Mouse (Mus musculus) forebrain, embryonic 12.5 days (tissue): Measurements from ENCODE around the gene Carmil1. TPM values are rescaled to one million over a fixed set of nuclear protein-coding genes. Genes with fewer than 3 reads are reported as not detected.
"Not testable (repeated sequence)": the region's sequence is repeated elsewhere in the genome, so short reads cannot be mapped to it uniquely, and the experiment has no call there.

Experiments
- ATAC-seq: fragments of 200-750 bp; cut with Nextera tagmentation; 2 replicates; pipeline ENCODE4 v1.8.0; 2017; ENCODE audit warnings: moderate TSS enrichment; ENCODE audit not compliant: low FRiP score
- H3K27ac ChIP-seq: fragments of 300-500 bp; sonication (generic); 2 replicates; pipeline ENCODE4 v1.5.1; 2016; ENCODE audit warnings: mild to moderate bottlenecking
- H3K27me3 ChIP-seq: fragments of 300-500 bp; sonication (generic); 2 replicates; pipeline ENCODE4 v1.6.1; 2016; ENCODE audit warnings: mild to moderate bottlenecking
- H3K36me3 ChIP-seq: fragments of 300-500 bp; sonication (generic); replicated peaks from 2 replicates; pipeline ENCODE4 v1.6.1; 2016; ENCODE audit warnings: mild to moderate bottlenecking
- H3K4me1 ChIP-seq: fragments of 300-500 bp; sonication (generic); 2 replicates; pipeline ENCODE4 v1.6.1; 2016
- H3K4me2 ChIP-seq: fragments of 300-500 bp; sonication (generic); 2 replicates; pipeline ENCODE4 v1.6.1; 2016; ENCODE audit warnings: mild to moderate bottlenecking, moderate library complexity
- H3K4me3 ChIP-seq: fragments of 300-500 bp; sonication (generic); replicated peaks from 2 replicates; pipeline ENCODE4 v1.5.1; 2016; ENCODE audit warnings: mild to moderate bottlenecking
- H3K9ac ChIP-seq: fragments of 300-500 bp; sonication (generic); 2 replicates; pipeline ENCODE4 v1.6.1; 2016; ENCODE audit warnings: mild to moderate bottlenecking
- H3K9me3 ChIP-seq: fragments of 300-500 bp; sonication (generic); 2 replicates; pipeline ENCODE4 v1.6.1; 2016
- WGBS: fragments of 180-500 bp; shearing (Covaris S2); methylation state at CpG from one replicate; pipeline ENCODE4 v1.1.7; 2016; 5-methylcytosine and 5-hydroxymethylcytosine counted together
- polyA plus RNA-seq: library from polyadenylated mRNA; unstranded; fragments of >200 nt; fragmentation: Nextera tagmentation; extraction: Ambion mirVana; gene quantifications from 2 replicates; pipeline ENCODE4 v1.2.1, GENCODE M21; 2016

Gene Carmil1
- polyA plus RNA-seq, 1 experiment from 2014 or later, result 25.3 TPM

DNA sequence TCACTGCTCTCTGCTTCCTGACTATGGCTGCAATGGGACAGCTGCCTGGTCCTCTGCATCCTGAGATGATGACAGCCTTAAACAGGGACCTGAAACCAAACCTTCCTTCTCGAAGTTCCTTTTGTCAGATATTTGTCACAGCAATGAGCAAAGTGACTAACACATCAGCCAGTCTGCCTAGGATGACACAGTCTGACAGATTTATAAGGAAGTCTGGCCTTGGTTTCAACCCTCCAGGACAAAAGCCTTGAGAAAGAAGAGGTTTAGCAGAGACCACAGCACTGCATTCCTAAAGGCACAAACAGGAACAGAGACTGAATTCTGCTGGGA is 175.3 kb downstream of the Carmil1 start:
- Histone ChIP-seq H3K36me3 (no peaks in the 10 kb centered on the region), H3K4me1 (peaks cover 14% of the 10 kb centered on the region; the same call in 1 of the 2 replicates), H3K27ac (no peak overlapping the region), H3K9me3 (no peaks in the 10 kb centered on the region), H3K4me2 (no peak overlapping the region), H3K4me3 (no peak overlapping the region), H3K27me3 (no peaks in the 10 kb centered on the region), H3K9ac (no peak overlapping the region)
- 82% methylated on average over 1 of the region's 1 CpGs for WGBS
- ATAC-seq, result no peak

DNA sequence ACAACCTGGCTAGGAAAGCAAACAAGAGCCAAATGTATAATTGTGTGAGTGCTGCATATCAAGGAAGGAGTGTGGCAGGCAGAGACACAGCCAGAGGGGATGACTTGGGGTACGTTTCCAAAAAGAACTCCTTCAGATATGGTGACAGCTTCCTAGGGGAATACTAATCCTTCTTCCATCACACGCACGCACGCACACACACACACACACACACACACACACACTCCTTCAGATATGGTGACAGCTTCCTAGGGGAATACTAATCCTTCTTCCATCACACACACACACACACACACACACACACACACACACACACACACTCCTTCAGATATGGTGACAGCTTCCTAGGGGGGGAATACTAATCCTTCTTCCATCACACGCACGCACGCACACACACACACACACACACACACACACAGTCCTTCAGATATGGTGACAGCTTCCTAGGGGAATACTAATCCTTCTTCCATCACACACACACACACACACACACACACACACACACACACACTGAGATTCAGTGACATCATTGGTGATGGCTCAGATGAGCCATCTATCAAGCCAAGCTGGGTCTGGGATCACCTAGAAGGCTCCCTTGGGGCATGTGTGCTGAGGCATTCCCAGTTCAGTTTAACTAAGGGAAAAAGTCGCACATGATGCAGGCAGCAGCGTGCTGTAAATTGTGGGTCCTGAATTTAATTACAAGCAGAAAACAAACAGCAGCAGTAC is 175.8 kb downstream of the Carmil1 start:
- peak; percentile 63; the same call in 1 of the 2 replicates for ATAC-seq
- not testable (repeated sequence) for H3K4me3 ChIP-seq, H3K36me3 ChIP-seq, H3K27ac ChIP-seq, H3K4me1 ChIP-seq, H3K9me3 ChIP-seq, H3K9ac ChIP-seq, H3K4me2 ChIP-seq, H3K27me3 ChIP-seq
- 57% methylated on average over 9 of the region's 9 CpGs for WGBS

DNA sequence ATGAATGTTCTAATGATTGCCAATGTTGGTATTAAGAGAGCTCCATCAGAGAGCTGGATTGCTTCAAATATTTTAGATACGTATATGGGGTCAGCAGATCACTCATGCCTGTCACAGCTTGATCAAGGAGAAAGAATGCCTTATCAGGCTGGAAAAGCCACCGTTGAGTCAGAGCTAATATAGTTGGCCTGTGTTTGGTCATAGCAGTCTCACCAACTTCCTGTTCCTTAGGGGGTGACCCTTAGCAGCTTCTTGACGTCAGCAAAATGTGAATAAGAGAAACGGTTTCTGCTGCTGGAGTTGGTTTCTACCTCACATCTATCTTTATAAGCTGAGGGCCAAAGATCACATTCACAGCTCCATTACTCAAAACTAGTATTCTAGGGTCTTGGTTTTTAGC is 176.6 kb downstream of the Carmil1 start:
- no peak overlapping the region for H3K27ac ChIP-seq
- H3K9ac ChIP-seq, result no peak overlapping the region
- H3K36me3 ChIP-seq, result no peaks in the 10 kb centered on the region
- H3K27me3 ChIP-seq, result no peaks in the 10 kb centered on the region
- no peak overlapping the region for H3K4me2 ChIP-seq
- no peaks in the 10 kb centered on the region for H3K9me3 ChIP-seq
- peaks cover 9% of the 10 kb centered on the region; the same call in 1 of the 2 replicates for H3K4me1 ChIP-seq
- WGBS, result 88% methylated on average over 4 of the region's 4 CpGs
- ATAC-seq, result no peak
- H3K4me3 ChIP-seq, result no peak overlapping the region

DNA sequence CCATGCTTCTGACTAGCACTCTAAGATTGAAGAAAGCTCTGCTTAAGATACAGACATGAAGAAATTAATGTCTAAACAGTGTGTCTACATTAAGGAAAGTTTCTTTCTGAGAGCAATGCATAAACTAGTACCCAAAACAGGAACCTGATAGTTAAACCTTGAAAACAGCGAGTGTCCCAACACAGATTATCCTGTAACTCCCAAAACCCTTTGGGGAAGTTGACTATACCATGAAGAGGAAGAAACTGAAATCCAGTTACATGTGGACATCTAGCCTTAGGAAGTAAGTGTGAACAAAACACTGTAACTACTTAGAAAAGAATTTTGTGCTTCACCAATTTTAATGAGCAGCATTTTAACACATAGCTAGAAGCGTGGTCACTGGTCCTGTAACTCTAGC is 177.4 kb downstream of the Carmil1 start:
- 89% methylated on average over 2 of the region's 2 CpGs for whole genome bisulfite sequencing
- ATAC-seq, result no peak
- Histone ChIP-seq H3K27ac (no peak overlapping the region), H3K9me3 (no peaks in the 10 kb centered on the region), H3K36me3 (no peaks in the 10 kb centered on the region), H3K4me2 (no peak overlapping the region), H3K4me3 (no peak overlapping the region), H3K4me1 (peaks cover 9% of the 10 kb centered on the region; the same call in 1 of the 2 replicates), H3K27me3 (no peaks in the 10 kb centered on the region), H3K9ac (no peak overlapping the region)

DNA sequence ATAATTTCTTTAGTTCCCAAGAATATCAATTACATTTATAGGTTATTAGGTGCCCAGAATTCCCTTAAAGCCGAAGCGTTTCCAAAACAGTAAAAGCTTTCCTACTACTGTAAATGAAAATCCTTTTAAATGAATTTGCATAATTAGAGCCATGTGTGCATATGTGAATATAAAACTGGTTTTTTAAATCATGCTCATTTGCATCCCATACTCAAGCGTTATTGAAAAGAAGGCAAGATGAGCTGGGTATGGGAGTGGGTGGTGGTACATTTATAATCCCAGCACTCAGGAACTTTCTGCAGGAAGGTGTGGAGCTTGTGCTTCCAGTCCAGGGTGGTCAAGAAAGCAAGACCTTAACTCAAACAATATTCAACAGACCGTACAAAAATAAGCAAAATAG is 178.3 kb downstream of the Carmil1 start:
- ATAC-seq, result no peak
- peaks cover 9% of the 10 kb centered on the region; the same call in 1 of the 2 replicates for H3K4me1 ChIP-seq
- H3K4me3 ChIP-seq, result no peak overlapping the region
- 83% methylated on average over 4 of the region's 4 CpGs for WGBS
- H3K9me3 ChIP-seq, result no peaks in the 10 kb centered on the region
- H3K27ac ChIP-seq, result no peak overlapping the region
- no peak overlapping the region for H3K4me2 ChIP-seq
- no peaks in the 10 kb centered on the region for H3K36me3 ChIP-seq
- no peaks in the 10 kb centered on the region for H3K27me3 ChIP-seq
- H3K9ac ChIP-seq, result no peak overlapping the region

DNA sequence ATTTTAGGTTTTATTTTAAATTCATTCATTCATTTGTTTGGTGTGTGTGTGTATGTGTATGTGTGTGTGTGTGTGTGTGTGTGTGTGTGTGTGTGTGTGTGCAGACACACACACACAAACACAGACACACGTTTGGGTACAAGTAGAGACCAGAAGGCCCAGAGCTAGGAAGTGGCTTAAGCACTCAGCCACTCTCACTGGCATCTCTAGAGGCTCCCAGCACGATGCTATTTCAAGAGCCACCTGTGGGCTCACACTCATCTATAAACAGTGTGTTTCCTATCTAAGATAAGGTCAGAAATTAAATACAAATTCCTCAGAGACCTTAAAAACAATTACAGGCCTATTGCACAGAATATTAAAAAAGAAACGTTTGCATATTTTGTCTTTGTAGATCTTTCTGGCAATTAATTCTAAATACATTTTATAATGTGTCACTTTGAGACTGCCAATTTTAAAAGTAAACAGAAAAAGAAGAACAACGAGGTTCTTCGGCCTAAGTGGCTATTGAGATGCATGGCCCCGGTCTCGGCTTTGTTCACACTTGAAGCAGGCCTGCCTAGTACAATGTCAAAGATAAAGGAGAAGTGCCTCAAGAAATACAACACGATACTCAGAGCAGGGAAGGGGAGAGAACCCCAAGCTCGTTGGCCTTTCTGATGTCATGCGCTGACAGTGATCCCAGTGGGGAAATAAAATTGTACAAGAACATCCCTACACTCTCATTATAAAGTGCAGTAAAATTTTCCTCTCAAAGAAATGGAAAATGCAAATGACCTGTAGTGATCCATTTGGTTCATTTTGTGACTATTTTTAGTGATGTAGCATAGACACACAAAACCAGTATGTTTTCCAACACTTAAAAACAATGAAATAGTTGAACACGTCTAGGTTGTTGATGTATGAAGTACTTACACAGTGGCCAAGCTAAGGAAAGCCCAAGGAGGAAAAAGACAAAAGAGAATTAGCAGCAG is 179.2 kb downstream of the Carmil1 start:
- H3K27ac ChIP-seq, result 0 out of 2 replicates have a peak overlapping the region, but pooled peaks have one; percentile 31

DNA sequence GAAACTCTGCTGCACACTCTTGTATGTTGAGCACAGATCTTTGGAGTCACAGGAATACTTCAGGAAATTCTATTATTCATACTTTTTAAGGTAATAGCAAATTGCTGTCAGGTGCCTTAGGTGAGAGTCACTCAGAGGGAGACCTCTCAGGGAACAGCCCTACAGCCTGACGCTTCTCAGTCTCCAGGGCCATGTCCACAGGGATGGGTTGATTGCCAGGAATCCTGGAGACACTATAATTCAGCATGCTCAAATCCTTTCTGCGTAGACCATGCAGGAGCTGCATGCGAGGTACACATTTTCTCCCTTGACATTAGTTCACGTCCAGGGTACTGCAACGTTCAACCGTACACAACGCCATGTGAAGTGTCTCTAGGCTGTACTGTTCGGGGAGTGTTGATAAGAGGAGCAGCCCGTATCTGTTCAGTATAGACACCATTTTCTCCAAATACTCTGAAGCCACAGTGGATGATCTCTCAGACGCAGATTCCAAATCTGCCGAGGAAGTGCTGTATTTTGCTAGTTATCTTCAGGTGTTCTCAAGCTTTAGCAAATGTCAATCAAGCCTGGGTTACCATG is 180.0 kb downstream of the Carmil1 start:
- H3K9me3 ChIP-seq, result no peaks in the 10 kb centered on the region
- no peak overlapping the region for H3K9ac ChIP-seq
- no peak for ATAC-seq
- H3K4me3 ChIP-seq, result no peak overlapping the region
- WGBS, result 86% methylated on average over 11 of the region's 11 CpGs
- H3K27ac ChIP-seq, result no peak overlapping the region
- H3K4me2 ChIP-seq, result no peak overlapping the region
- no peaks in the 10 kb centered on the region for H3K27me3 ChIP-seq
- H3K4me1 ChIP-seq, result peaks cover 6% of the 10 kb centered on the region; the same call in 1 of the 2 replicates
- no peaks in the 10 kb centered on the region for H3K36me3 ChIP-seq

More for the DNA sequence above, 179.2 kb downstream of the Carmil1 start:
- Histone ChIP-seq H3K4me2 (no peak overlapping the region), H3K9ac (no peak overlapping the region), H3K4me1 (peaks cover 9% of the 10 kb centered on the region; the same call in 1 of the 2 replicates), H3K4me3 (no peak overlapping the region), H3K36me3 (no peaks in the 10 kb centered on the region), H3K27me3 (no peaks in the 10 kb centered on the region), H3K9me3 (no peaks in the 10 kb centered on the region)
- 43% methylated on average over 11 of the region's 11 CpGs for WGBS
- ATAC-seq, result no peak

DNA sequence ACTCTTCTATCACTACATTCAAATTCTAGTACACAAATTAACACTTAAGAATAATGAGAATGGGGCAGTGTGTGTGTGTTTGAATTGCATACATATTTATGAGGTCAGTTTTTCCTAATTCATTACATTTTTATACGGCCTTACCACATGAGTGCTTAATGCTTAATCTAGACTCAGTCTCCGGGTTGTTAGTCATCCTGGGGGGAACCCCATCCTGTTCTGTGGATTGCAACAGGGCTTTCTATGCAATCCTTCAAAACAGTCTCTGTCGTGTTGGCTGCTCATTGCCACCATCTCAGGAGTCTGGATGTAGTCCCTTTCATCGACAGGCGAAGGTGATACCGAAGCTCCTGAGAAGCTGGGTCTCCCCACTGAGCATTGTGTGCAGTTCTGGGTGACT is 184.0 kb downstream of the Carmil1 start:
- ATAC-seq, result no peak
- 72% methylated on average over 6 of the region's 6 CpGs for WGBS
- Histone ChIP-seq H3K36me3 (no peaks in the 10 kb centered on the region), H3K4me1 (peaks cover 6% of the 10 kb centered on the region; the same call in 1 of the 2 replicates), H3K27me3 (no peaks in the 10 kb centered on the region), H3K4me2 (no peak overlapping the region), H3K9ac (no peak overlapping the region), H3K9me3 (no peaks in the 10 kb centered on the region), H3K27ac (no peak overlapping the region), H3K4me3 (no peak overlapping the region)

DNA sequence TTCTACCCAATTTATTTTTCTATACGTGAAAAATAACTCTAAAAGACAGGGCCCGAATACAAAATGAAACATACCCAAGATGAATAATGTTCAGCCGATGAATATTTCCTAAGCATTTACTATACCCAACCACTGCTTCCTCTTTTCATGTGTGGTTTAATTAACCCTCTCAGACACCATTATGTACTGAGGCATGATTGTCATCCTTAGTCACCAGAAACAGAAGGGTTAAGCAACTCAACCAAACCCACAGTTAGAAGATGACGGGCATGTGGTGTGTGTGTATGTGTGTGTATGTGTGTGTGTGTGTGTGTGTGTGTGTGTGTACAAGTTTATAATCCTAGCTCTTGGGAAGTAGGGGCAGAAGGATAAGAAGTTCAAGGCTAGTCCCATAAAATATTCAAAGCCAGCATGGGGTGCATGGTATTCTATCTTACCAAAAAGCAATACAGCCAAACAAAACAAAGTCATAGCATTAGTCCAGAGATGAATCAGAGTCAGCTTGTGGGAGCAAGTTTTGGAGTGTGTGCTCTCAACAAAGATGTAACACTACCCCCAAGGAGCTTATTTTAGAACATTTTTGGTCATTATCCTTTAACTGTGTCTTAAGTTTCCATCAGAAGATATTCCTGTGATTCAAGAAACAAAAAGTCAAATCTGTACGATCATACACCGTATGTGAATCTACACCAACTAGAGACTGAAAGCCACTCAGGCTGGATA is 185.6 kb downstream of the Carmil1 start:
- no peaks in the 10 kb centered on the region for H3K36me3 ChIP-seq
- 92% methylated on average over 6 of the region's 6 CpGs for WGBS
- no peaks in the 10 kb centered on the region for H3K9me3 ChIP-seq
- H3K9ac ChIP-seq, result no peak overlapping the region
- H3K4me1 ChIP-seq, result no peaks in the 10 kb centered on the region
- H3K4me2 ChIP-seq, result no peak overlapping the region
- no peaks in the 10 kb centered on the region for H3K27me3 ChIP-seq
- H3K4me3 ChIP-seq, result no peak overlapping the region
- no peak for ATAC-seq
- H3K27ac ChIP-seq, result no peak overlapping the region

DNA sequence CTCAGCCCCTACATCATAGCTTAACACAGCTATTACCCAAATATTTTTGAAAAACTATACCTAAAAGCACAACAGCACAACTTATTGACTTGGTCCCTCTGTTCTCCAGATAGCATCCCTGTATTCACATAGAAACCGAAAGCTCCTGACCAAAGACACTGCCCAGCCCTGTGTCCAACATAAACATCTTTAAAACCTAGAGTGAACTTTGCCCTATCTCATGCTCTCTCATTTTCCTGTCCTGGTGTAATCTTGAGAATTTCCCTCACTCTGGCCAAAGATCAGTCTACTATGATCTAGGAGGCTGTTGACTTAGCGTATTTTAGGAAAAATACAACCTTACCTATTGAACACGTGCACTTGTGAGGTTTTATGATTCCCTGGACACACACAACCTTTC is 187.5 kb downstream of the Carmil1 start:
- no peak for ATAC-seq
- 89% methylated on average over 3 of the region's 3 CpGs for WGBS
- Histone ChIP-seq H3K27ac (no peak overlapping the region), H3K9ac (no peak overlapping the region), H3K9me3 (no peaks in the 10 kb centered on the region), H3K36me3 (no peaks in the 10 kb centered on the region), H3K4me3 (no peak overlapping the region), H3K27me3 (no peaks in the 10 kb centered on the region), H3K4me1 (no peaks in the 10 kb centered on the region), H3K4me2 (no peak overlapping the region)

DNA sequence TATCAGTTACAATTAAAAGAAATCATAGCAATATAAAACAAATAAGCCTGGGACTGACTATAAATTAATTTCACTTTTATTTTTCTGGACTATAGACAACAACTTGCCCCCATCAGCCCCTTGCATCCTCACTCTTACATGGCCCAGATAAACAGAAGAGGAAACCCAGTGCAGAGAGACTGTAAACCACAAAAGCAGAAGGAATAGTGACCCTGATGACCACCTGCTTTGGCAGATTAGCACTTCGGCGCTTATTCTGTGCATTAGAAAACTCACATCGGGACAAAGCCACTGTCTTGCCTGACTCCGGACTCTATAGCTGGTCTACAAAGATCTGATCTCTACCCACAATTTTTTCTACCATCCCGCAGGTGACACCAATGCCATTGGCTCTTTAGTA is 188.5 kb downstream of the Carmil1 start:
- Histone ChIP-seq H3K4me1 (no peaks in the 10 kb centered on the region), H3K9me3 (no peaks in the 10 kb centered on the region), H3K27me3 (no peaks in the 10 kb centered on the region), H3K27ac (no peak overlapping the region), H3K9ac (no peak overlapping the region), H3K4me2 (no peak overlapping the region), H3K4me3 (no peak overlapping the region), H3K36me3 (no peaks in the 10 kb centered on the region)
- 87% methylated on average over 5 of the region's 5 CpGs for WGBS
- ATAC-seq, result no peak

DNA sequence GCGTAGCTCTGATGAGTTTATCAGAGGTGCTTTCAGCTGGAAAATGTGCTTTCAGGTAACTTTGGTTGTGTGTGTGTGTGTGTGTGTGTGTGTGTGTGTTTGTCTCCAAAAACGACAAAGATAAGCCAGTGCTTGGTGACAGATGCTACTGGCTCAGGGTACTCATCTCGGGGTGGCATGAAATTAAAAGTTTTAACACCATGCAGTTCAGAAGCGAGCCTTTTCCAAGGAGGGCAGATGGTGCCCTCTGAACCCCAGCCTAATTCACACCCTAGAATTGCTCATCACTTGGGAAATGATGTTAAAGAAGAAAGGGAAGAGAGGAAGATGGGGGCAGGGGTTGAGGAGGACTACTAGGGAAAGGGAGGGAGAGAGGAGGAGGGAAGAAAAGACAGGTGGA is 198.4 kb downstream of the Carmil1 start:
- ATAC-seq, result no peak
- Histone ChIP-seq H3K27ac (no peak overlapping the region), H3K36me3 (no peaks in the 10 kb centered on the region), H3K9ac (no peak overlapping the region), H3K4me1 (no peaks in the 10 kb centered on the region), H3K4me2 (no peak overlapping the region), H3K9me3 (no peaks in the 10 kb centered on the region), H3K4me3 (no peak overlapping the region), H3K27me3 (no peaks in the 10 kb centered on the region)
- WGBS, result 68% methylated on average over 4 of the region's 4 CpGs
